Mouse (Mus musculus) embryonic fibroblast, embryonic 13.5 days (primary cell): Measurements from ENCODE around the gene Fxr2.

Experiments used
- CTCF ChIP-seq: IDR thresholded peaks from 2 replicates; pipeline ENCODE4 v1.5.1; 2011; ENCODE audit warnings: mild to moderate bottlenecking, control low read depth, low read length, moderate library complexity, borderline replicate concordance; ENCODE audit not compliant: insufficient read depth
- POLR2A ChIP-seq: IDR thresholded peaks from 2 replicates; pipeline ENCODE4 v1.6.1; 2011; ENCODE audit warnings: low read depth, mild to moderate bottlenecking, control low read depth, low read length, moderate library complexity

DNA sequence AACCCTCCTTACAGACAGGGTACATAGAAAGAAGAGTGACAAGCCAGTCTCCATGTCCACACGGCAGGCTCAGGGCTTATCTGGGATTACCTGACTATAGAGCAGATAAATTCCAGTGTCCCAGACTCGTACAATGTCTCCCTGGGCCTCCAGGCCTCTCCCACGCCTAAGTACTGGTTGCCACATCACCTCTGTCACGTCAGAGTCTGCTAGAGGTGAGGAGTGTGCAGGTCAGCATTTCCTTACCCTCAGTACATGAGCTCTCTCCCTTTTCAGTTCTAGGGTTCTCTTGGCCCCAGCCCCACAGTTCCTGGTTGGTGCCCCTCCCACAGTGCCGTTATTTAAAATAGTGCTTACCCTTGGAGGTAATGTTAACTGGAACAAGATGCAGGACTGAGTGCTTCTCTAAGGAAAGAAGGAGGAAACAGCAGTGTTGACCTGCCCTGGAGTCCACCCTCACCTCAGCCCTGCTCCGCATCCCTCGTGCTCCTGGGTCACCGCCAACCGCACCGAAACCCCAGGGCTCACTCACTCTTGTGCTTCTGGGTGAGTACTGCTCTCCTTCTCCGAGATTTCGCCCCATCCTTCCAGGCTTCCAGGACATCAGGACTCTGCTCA lies 51.4 kb downstream of the Fxr2 start:
- no peak for TF ChIP-seq CTCF
- no peak for TF ChIP-seq POLR2A
